Mouse (Mus musculus): Measurements from ENCODE around the gene D130043K22Rik.

- no peak for TF ChIP-seq CTCF (IDR thresholded peaks at IDR 0.05; ENCODE audit: low read depth)
- no peak for TF ChIP-seq EP300 (optimal IDR thresholded peaks at IDR 0.05)
Observed at GRCm38 (mm10) chr13:24868233-24868632, 23.3 kb downstream of the D130043K22Rik start.

Data from stomach, postnatal 0 days (tissue).